Mouse (Mus musculus) forebrain, embryonic 12.5 days (tissue): ENCODE results near the gene Pax5. TPM values are rescaled to one million over a fixed set of nuclear protein-coding genes. Genes with fewer than 3 reads are reported as not detected.

Experiments
- ATAC-seq: fragments of 200-750 bp; cut with Nextera tagmentation; 2 replicates; pipeline ENCODE4 v1.8.0; 2017; ENCODE audit warnings: moderate TSS enrichment; ENCODE audit not compliant: low FRiP score
- H3K27ac ChIP-seq: fragments of 300-500 bp; sonication (generic); 2 replicates; pipeline ENCODE4 v1.5.1; 2016; ENCODE audit warnings: mild to moderate bottlenecking
- H3K27me3 ChIP-seq: fragments of 300-500 bp; sonication (generic); 2 replicates; pipeline ENCODE4 v1.6.1; 2016; ENCODE audit warnings: mild to moderate bottlenecking
- H3K36me3 ChIP-seq: fragments of 300-500 bp; sonication (generic); replicated peaks from 2 replicates; pipeline ENCODE4 v1.6.1; 2016; ENCODE audit warnings: mild to moderate bottlenecking
- H3K4me1 ChIP-seq: fragments of 300-500 bp; sonication (generic); 2 replicates; pipeline ENCODE4 v1.6.1; 2016
- H3K4me2 ChIP-seq: fragments of 300-500 bp; sonication (generic); 2 replicates; pipeline ENCODE4 v1.6.1; 2016; ENCODE audit warnings: mild to moderate bottlenecking, moderate library complexity
- H3K4me3 ChIP-seq: fragments of 300-500 bp; sonication (generic); replicated peaks from 2 replicates; pipeline ENCODE4 v1.5.1; 2016; ENCODE audit warnings: mild to moderate bottlenecking
- H3K9ac ChIP-seq: fragments of 300-500 bp; sonication (generic); 2 replicates; pipeline ENCODE4 v1.6.1; 2016; ENCODE audit warnings: mild to moderate bottlenecking
- H3K9me3 ChIP-seq: fragments of 300-500 bp; sonication (generic); 2 replicates; pipeline ENCODE4 v1.6.1; 2016
- WGBS: fragments of 180-500 bp; shearing (Covaris S2); methylation state at CpG from one replicate; pipeline ENCODE4 v1.1.7; 2016; 5-methylcytosine and 5-hydroxymethylcytosine counted together
- polyA plus RNA-seq: library from polyadenylated mRNA; unstranded; fragments of >200 nt; fragmentation: Nextera tagmentation; extraction: Ambion mirVana; gene quantifications from 2 replicates; pipeline ENCODE4 v1.2.1, GENCODE M21; 2016

Gene Pax5
- polyA plus RNA-seq, 1 experiment from 2014 or later, result 0.60 TPM

DNA sequence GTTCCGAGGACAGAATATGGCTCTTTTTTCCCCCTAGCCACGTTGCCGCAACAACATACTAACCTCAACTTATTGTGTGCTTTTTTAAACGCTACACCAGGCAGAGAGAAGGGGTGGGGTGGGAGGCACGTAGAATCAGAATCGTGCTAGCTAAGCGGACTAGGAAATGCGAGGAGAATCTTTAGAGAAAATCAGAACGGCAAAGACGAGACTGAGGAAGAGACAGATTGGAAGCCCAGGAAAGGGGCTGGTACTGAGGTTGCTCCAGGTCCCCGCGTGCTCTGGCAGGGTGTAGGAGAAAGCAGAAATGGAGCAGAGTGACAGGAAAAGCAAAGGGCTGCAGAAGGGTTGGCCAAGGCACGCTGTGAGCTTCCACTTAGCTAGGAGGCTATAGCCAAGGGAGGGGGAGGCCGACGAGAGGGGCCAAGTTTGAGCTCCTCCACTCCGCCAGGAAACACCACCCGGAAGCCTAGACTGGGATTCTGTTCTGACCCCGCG, 3.3 kb upstream of the Pax5 start:
- Histone ChIP-seq H3K36me3 (no peaks in the 10 kb centered on the region), H3K27ac (no peak overlapping the region), H3K27me3 (peaks cover 90% of the 10 kb centered on the region), H3K9me3 (no peaks in the 10 kb centered on the region), H3K4me2 (peak overlapping the region; percentile 41; the same call in 1 of the 2 replicates), H3K4me1 (peaks cover 35% of the 10 kb centered on the region), H3K9ac (no peak overlapping the region), H3K4me3 (peak overlapping the region; percentile 9)
- ATAC-seq, result no peak
- 0% methylated on average over 19 of the region's 19 CpGs for WGBS

DNA sequence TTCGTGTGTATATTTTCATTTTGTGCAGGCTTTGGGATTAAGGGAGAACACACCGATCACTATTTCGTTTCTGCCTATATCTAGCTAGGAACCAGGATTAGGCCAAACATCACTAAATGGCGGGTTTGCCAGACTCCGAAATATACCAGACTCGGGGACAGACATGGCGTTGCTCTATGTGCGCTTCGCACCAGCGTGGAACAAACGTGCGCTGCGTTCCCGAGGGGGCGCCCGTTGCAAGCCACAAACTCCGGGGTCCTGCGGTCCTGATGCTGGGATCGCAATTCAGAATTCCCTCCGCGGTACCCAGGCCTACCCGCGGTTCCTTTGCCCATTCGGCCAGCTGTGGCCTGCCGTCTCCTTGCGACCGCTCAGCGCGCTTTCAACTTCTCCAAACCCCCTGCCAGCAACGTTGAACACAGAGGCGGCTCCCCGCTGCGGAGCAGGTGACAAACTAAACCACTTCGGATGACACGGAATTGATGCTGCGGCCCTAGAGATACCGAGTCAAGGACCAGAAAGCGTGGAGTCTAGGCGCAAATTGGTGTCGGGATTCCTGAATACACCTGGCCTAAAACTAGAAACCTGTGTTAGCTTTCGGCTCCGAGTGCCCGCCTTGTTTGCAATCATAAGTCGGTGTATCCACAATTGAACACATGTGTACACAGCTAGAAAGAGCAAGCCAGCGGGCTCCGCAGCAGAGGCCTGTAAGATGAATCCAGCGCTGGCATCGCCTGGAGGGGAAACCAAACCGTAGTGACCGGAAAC, 2.7 kb upstream of the Pax5 start:
- Histone ChIP-seq H3K4me2 (peak overlapping the region; percentile 41), H3K4me1 (peaks cover 35% of the 10 kb centered on the region), H3K9ac (peak overlapping the region; percentile 21; the same call in 1 of the 2 replicates), H3K36me3 (no peaks in the 10 kb centered on the region), H3K4me3 (peak overlapping the region; percentile 9), H3K27me3 (peaks cover 90% of the 10 kb centered on the region), H3K9me3 (no peaks in the 10 kb centered on the region), H3K27ac (no peak overlapping the region)
- under 1% methylated on average over 50 of the region's 50 CpGs for WGBS
- no peak for ATAC-seq

DNA sequence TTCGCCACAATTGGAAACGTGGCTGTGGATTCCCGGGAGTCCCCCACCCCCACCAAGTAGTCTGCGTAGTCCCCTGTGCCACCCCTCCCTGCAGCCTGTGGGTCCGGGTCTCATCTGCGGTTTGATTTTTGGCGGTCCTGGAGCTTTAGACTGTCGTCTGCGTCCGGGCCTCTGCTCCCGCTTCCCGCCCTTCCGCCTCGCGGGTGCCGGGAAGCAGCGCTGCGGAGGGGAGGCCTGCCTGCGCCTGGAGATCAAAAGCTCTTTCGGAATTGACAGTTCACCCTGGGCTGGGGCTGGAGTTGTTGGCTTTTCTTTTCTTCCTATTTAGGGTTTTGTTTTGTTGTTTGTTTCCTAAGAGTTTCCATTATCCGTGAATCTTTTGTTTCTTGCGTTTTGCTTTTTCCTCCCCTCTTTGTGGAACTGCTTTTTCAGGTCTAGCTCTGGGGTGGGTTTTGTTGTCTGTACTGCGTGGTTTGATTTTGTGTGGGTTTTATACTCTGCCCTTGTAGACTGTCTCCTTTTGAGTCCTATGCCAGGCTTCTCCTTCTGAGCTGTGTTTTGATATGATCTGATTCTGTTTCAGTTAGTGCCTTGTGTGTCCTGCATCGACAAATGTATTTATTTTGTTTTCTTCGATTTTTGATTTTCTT, 1.9 kb upstream of the Pax5 start:
- under 1% methylated on average over 25 of the region's 25 CpGs for WGBS
- Histone ChIP-seq H3K4me1 (peaks cover 35% of the 10 kb centered on the region), H3K27me3 (peaks cover 90% of the 10 kb centered on the region), H3K9me3 (no peaks in the 10 kb centered on the region), H3K9ac (no peak overlapping the region), H3K4me2 (peak overlapping the region; percentile 40), H3K4me3 (peak overlapping the region; percentile 20), H3K36me3 (no peaks in the 10 kb centered on the region), H3K27ac (no peak overlapping the region)
- no peak for ATAC-seq

DNA sequence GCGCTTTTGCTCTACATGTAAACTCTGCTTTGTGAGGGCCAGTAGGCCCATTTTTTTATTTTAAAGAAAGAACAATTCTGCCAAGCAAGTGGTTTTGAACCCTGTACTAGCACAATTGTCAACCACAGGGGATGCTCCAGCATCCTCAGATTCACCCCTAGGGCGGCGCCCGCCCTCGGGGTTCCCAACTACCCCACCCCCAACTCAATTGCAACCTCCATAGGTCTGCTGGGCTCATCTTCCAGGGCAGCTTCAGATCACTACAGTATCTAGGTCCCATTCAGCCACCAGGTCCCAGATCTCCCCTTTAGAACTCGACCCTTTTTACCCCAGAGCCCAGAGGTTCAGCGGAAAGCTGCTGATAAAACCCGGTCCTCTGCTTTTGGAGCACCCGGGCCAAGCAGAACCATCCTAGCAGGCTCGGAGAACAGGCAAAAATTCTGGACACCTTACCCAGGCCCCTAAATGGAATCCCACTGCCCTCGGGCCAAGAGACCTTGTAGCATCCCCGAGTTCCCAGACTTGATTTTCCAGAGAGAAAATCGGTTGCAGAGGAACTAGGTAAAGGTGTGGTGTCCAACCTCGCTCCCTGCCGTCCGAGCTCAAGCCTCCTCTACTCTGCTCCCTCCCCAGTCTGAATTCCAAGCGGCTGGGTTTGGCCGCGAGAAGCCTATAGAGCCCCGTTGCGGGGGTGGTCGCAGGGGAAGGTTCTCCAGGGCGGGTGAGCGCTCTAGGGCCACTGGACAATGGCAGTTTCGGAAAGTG, 1.0 kb upstream of the Pax5 start:
- Histone ChIP-seq H3K4me1 (peaks cover 28% of the 10 kb centered on the region), H3K4me3 (no peak overlapping the region; the same call in 1 of the 2 replicates), H3K4me2 (peak overlapping the region; percentile 40), H3K9ac (no peak overlapping the region), H3K36me3 (no peaks in the 10 kb centered on the region), H3K27me3 (peaks cover 91% of the 10 kb centered on the region), H3K27ac (no peak overlapping the region), H3K9me3 (no peaks in the 10 kb centered on the region)
- ATAC-seq, result no peak
- WGBS, result 3% methylated on average over 25 of the region's 25 CpGs

DNA sequence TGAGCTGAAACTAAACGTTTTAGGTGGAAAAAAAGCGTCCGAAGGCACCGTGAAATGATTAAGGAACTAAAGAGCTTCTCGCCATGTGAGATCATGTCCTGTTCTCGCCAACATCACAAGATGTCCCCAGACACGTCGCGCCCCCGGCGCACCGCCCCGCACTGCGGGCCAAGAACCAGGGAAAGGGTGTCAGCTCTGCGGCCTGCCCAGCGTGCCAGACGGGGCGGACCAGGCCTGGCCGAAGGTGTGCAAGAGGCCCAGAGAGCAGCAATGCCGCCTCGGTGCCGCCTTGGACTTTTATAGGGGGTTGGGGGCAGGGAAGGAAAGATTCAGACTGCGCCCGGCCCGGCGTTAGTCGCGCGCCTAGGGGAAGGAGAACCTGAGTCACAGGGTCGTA, 412 bp upstream of the Pax5 start:
- ATAC-seq, result no peak
- Histone ChIP-seq H3K9me3 (no peaks in the 10 kb centered on the region), H3K4me3 (no peak overlapping the region), H3K4me1 (peaks cover 28% of the 10 kb centered on the region), H3K36me3 (no peaks in the 10 kb centered on the region), H3K27ac (no peak overlapping the region), H3K9ac (no peak overlapping the region), H3K4me2 (no peak overlapping the region), H3K27me3 (peaks cover 96% of the 10 kb centered on the region)
- WGBS, result under 1% methylated on average over 30 of the region's 30 CpGs

DNA sequence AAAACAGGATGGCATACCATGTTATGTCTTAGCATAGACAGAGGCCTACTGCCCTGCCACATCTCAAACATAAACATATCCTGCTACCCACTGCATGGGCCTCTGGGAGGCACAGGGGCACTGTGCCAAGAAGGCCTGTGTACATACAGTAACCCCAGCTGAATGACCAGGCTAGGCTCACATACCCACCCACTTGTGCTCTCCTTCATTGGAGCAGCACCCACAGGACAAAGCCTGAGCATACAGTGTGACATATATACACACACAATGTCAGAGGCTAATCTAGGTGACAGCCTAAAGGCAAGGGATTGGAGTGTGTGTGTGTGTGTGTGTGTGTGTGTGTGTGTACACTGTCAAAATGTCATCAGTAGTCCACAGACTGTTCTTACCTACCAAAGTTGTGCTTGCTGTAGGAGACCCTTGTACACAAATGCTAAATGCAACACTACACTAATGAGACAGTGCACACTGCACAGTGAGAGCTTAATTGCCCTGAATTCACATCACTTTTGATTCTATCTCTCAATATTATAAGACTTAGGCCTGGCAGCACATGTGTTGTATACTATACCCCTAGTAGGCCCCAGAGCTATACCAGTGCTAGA, 1.1 kb downstream of the Pax5 start:
- ATAC-seq, result no peak
- H3K4me3 ChIP-seq, result no peak overlapping the region
- peaks cover 99% of the 10 kb centered on the region for H3K27me3 ChIP-seq
- H3K36me3 ChIP-seq, result no peaks in the 10 kb centered on the region
- peaks cover 25% of the 10 kb centered on the region for H3K4me1 ChIP-seq
- no peak overlapping the region for H3K9ac ChIP-seq
- H3K27ac ChIP-seq, result no peak overlapping the region
- H3K9me3 ChIP-seq, result no peaks in the 10 kb centered on the region
- H3K4me2 ChIP-seq, result no peak overlapping the region

DNA sequence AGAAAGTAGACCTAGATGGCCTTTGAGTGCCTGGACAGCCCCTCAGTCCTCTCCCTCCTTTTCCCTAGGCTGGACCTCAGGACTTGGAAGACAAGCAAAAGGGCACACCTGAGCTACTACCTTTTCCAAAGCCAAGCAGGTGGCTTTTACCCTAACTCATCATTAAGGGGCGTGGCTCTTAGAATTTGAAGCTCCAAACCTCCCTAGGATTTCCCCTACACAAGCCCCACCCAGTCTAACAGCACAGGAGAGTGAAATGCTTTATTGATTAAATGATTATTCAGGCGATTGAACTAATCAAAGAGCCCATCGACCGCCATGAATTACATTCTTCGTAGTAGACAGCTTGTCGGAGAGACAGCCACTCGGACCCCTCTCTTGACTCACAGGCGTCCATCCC, 2.0 kb downstream of the Pax5 start:
- H3K4me2 ChIP-seq, result no peak overlapping the region
- peaks cover 25% of the 10 kb centered on the region for H3K4me1 ChIP-seq
- H3K9me3 ChIP-seq, result no peaks in the 10 kb centered on the region
- H3K9ac ChIP-seq, result no peak overlapping the region
- ATAC-seq, result no peak
- H3K27me3 ChIP-seq, result peaks cover 99% of the 10 kb centered on the region
- H3K36me3 ChIP-seq, result no peaks in the 10 kb centered on the region
- no peak overlapping the region for H3K27ac ChIP-seq
- H3K4me3 ChIP-seq, result no peak overlapping the region
- 62% methylated on average over 8 of the region's 8 CpGs for WGBS

DNA sequence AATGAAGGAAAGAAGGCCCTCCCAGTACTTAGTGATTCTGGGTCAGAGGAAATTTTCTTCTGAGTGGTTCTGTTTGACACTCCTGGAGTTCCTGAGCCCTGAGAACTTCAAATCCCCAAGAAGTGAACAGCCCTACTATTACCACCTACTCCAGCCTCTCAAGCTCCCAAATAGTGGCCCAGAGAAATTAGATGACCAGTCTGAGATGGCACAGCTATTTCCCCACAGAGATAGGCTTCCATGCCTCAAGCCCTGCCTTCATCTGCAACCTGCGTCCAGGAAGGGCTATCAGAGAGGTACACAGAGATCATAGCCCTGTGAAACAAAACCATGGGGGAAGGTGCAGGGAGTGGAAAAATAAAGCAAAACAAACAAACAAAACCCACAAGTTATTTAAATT, 3.4 kb downstream of the Pax5 start:
- Histone ChIP-seq H3K4me1 (peaks cover 25% of the 10 kb centered on the region), H3K9ac (no peak overlapping the region), H3K36me3 (no peaks in the 10 kb centered on the region), H3K9me3 (no peaks in the 10 kb centered on the region), H3K4me2 (no peak overlapping the region), H3K4me3 (no peak overlapping the region), H3K27me3 (peaks cover 99% of the 10 kb centered on the region), H3K27ac (no peak overlapping the region)
- 52% methylated on average over 1 of the region's 1 CpGs for WGBS
- no peak for ATAC-seq

DNA sequence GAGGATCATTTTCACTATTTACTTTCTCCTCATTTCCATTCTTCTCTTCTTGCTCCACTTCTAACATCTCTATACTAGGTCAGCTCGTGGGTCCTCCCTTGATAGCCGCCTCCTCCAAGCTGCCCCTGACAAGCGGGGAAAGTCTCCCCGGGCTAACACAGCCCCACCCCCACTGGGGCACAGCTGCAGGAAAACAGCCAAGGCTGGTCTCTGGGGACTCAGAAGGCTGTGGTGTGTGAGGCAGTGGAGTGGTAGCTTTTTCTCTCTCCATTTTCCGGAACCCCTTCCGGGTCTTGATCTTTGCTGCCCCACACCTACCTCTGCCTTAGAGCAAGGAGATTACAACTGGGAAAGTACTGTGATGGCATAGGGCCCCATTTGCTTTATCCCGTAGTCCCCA, 4.3 kb downstream of the Pax5 start:
- ATAC-seq, result no peak
- Histone ChIP-seq H3K27me3 (peaks cover 99% of the 10 kb centered on the region), H3K4me1 (peaks cover 31% of the 10 kb centered on the region), H3K4me3 (no peak overlapping the region), H3K36me3 (no peaks in the 10 kb centered on the region), H3K27ac (no peak overlapping the region), H3K4me2 (no peak overlapping the region), H3K9me3 (no peaks in the 10 kb centered on the region), H3K9ac (no peak overlapping the region)
- 8% methylated on average over 7 of the region's 7 CpGs for WGBS

DNA sequence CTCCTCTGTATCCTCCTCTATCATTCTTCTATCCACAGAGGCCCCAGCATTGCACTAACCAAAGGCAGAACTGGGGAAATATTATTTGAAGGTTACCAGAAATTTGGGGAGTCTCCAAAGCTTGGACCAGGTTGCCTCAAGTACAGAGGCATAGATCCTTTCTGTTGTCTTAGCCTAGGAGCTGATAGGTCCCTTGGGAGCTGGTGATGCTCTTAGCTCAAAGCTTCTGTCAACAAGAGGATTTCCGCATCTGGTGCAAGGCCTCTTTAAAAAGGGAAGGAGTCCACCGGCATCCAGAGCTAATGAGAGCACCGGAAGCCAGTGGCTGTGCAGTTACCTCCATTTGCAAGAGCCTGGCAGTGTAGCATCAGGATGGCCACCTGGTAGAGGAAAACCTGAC, 5.1 kb downstream of the Pax5 start:
- no peaks in the 10 kb centered on the region for H3K9me3 ChIP-seq
- no peak for ATAC-seq
- H3K27me3 ChIP-seq, result peaks cover 100% of the 10 kb centered on the region
- H3K4me2 ChIP-seq, result no peak overlapping the region
- H3K9ac ChIP-seq, result no peak overlapping the region
- no peak overlapping the region for H3K27ac ChIP-seq
- no peaks in the 10 kb centered on the region for H3K36me3 ChIP-seq
- 17% methylated on average over 3 of the region's 3 CpGs for WGBS
- peaks cover 28% of the 10 kb centered on the region for H3K4me1 ChIP-seq
- no peak overlapping the region for H3K4me3 ChIP-seq

DNA sequence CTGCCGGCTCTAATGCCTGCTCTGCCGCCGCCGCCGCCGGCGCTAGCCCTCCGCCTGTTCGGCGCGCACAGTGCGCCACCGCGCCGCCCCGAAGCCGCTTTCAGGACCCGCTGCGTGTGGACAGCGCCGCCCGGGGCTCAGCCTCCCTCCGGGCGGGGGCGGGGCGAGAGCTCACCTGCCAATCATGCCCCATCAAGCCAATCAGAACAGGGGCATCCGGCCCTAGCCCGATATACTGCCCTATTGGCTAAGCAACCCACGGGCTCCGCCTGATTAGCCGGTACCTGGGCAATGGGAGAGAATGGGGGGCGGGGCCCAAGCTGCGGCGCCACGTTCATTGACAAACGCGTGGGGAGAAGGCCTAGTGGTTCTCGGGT, 5.9 kb downstream of the Pax5 start:
- Histone ChIP-seq H3K4me2 (peak overlapping the region; percentile 67), H3K9me3 (no peaks in the 10 kb centered on the region), H3K4me3 (peak overlapping the region; percentile 45), H3K27ac (no peak overlapping the region), H3K4me1 (peaks cover 28% of the 10 kb centered on the region), H3K27me3 (peaks cover 100% of the 10 kb centered on the region), H3K36me3 (no peaks in the 10 kb centered on the region), H3K9ac (no peak overlapping the region)
- ATAC-seq, result peak; percentile 100
- under 1% methylated on average over 38 of the region's 38 CpGs for WGBS
